In the genomic region with DNA sequence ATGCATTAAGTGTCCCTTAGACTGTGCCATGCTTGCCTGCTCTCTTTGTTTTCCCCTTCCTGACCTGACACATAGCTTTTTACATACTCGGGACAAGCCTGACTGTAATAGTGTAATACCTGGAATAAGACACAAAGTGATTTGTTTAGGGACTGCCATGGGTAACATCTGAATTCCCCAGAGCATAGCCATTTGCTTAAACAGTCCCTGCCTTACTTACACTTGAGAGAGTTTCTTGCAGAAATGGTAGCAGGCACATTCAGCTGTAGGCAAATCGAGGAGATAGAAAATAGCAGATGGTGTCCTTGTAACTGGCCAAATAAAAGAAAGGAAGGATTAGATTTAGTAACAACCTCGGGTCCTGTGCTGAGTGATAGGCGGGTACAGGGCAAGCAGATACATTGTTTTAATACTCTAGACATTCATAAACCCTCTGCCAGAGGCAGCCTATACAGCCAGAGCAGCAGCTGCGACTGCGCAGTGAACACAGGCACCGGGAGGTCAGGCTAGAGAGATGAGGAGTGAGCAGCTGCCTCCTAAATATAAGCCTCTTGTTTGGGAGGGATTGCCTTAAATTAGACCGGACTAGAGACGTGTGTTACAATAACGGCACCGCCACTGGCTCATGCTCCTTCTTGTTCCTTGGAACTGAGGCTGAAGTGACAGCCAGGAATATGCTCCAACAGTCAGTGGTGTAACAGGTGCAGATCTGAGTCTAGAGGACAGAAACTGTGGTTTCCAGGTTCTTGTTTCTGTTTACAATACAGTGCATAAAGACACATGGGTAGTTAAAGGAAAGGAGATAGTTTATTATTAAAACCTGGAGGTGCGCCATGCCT, we compare ENCODE assay signal across 11 mouse cellular contexts. TPM values are rescaled to one million over a fixed set of nuclear protein-coding genes. Genes with fewer than 3 reads are reported as not detected.
DNase-seq lines count a peak whose midpoint lies in the region; ATAC-seq lines count a peak whose summit lies in the region.
"Had no signal": no experiment of that assay in that cellular context is flagged by ENCODE, and none has a peak within 500 bp of the region (broad histone marks: within the 10 kb centered on the region; RNA-seq: fewer than 3 reads in every experiment).

No protein-coding gene starts in this region.

- no peak for DNase-seq in frontal cortex, adult 2 months (ENCODE audit: extremely low spot score in 1 of 2, low spot score in 1 of 2)
- DNase-seq in A20 (ENCODE audit: low read depth, low spot score), result peak; percentile 75
- peak; percentile 72 for DNase-seq in gastrocnemius, adult 18-20 months (ENCODE audit: low spot score)
- DNase-seq in adrenal gland, postnatal 4 days (ENCODE audit: low spot score in 2 of 2), result no peak
- DNase-seq in embryo, embryonic 10 days (ENCODE audit: low spot score), result no peak
- DNase-seq: kidney, adult 8-10 months; liver, embryonic 13.5 days had no signal

- H3K4me1 ChIP-seq in midbrain, embryonic 15.5 days, result peaks cover 5% of the 10 kb centered on the region; the same call in 1 of the 2 replicates
- H3K4me1 ChIP-seq: liver, embryonic 13.5 days had no signal

- ATAC-seq in frontal cortex, adult (ENCODE audit: low TSS enrichment), result peak; percentile 81
- ATAC-seq in midbrain, embryonic 15.5 days (replicated peaks), result peak; percentile 52
- no peak for ATAC-seq in activated CD4-positive, CD25-positive, alpha-beta regulatory T cell, adult 4 months

- no peaks in the 10 kb centered on the region for H3K9me3 ChIP-seq in midbrain, embryonic 15.5 days
- H3K9me3 ChIP-seq: heart, embryonic 15.5 days; liver, embryonic 13.5 days had no signal

- H3K27me3 ChIP-seq in midbrain, embryonic 15.5 days (replicated peaks), result no peaks in the 10 kb centered on the region
- H3K27me3 ChIP-seq: heart, embryonic 15.5 days; liver, embryonic 13.5 days had no signal

- H3K4me3 ChIP-seq in midbrain, embryonic 15.5 days, result no peak overlapping the region
- H3K4me3 ChIP-seq: heart, embryonic 15.5 days; liver, embryonic 13.5 days had no signal

- H3K9ac ChIP-seq in midbrain, embryonic 15.5 days, result no peak overlapping the region
- H3K9ac ChIP-seq: heart, embryonic 15.5 days; liver, embryonic 13.5 days had no signal

- H3K4me2 ChIP-seq in midbrain, embryonic 15.5 days, result no peak overlapping the region
- H3K4me2 ChIP-seq: heart, embryonic 15.5 days; liver, embryonic 13.5 days had no signal

- H3K27ac ChIP-seq in midbrain, embryonic 15.5 days, result no peak overlapping the region
- H3K27ac ChIP-seq: heart, embryonic 15.5 days; liver, embryonic 13.5 days had no signal

- H3K36me3 ChIP-seq in midbrain, embryonic 15.5 days (replicated peaks), result no peaks in the 10 kb centered on the region
- H3K36me3 ChIP-seq: heart, embryonic 15.5 days; liver, embryonic 13.5 days had no signal

- 30% methylated on average over 12 of the region's 12 CpGs for WGBS in midbrain, embryonic 15.5 days

RNA-seq across cellular contexts. Expression of gene Vwa3b, which starts 55.2 kb away (rescaled TPM):
- polyA plus RNA-seq in frontal cortex, adult 2 months (2012; rRNA removed), result 1.0 and 2.2 TPM in 2 replicates
- total RNA-seq in gastrocnemius, adult 18-20 months (2021), result 100 to 1,000 TPM in 1 of 2 experiments, 10 to 100 TPM in 1; 85.9 to 109 TPM
- 0.66 and 1.3 TPM in 2 replicates for polyA plus RNA-seq in midbrain, embryonic 15.5 days (2015; fragmentation: Nextera tagmentation; extraction: Ambion mirVana)
- polyA plus RNA-seq in activated CD4-positive, CD25-positive, alpha-beta regulatory T cell, adult 4 months (2017; shearing (Covaris generic)), result 1 to 10 TPM; 1.3 to 3.3 TPM
- 1 to 10 TPM; 1.0 to 1.6 TPM for total RNA-seq in adrenal gland, postnatal 4 days (2021)
- polyA plus RNA-seq: liver, embryonic 13.5 days had no signal

Comparison
In these comparisons a context has a peak if more than half of its experiments do, and no peak if none do; other contexts are left out.
1. DNase-seq: peak in A20 (single experiment) and gastrocnemius, adult 18-20 months (single experiment); none in frontal cortex, adult 2 months (0 of 2), adrenal gland, postnatal 4 days (0 of 2) and embryo, embryonic 10 days (single experiment).